Mouse (Mus musculus) CD4-positive helper T cell, adult 2 months (primary cell): ENCODE measurements around the gene Fgf22.

Experiments
- DNase-seq: peaks from one replicate; pipeline ENCODE4 v3.0.0-alpha.2; 2012; ENCODE audit warnings: low read depth, missing footprints, low spot score

Gene Fgf22

GRCm38 (mm10) chr10:79793051-79793737 is 38.3 kb downstream of the Fgf22 start, which contains the start of gene Palm:
Palm (plus strand) TSS chr10:79793572.
- DNase-seq = peak; percentile 78

GRCm38 (mm10) chr10:79793738-79794490 is 39.0 kb downstream of the Fgf22 start:
- no peak for DNase-seq

- DNase-seq = no peak
Measured at GRCm38 (mm10) chr10:79794491-79794931, 39.6 kb downstream of the Fgf22 start.

GRCm38 (mm10) chr10:79795905-79796304 is 41.0 kb downstream of the Fgf22 start:
- DNase-seq = no peak

- DNase-seq = no peak
Measured at GRCm38 (mm10) chr10:79797326-79797725, 42.5 kb downstream of the Fgf22 start.

- DNase-seq = no peak
Measured at GRCm38 (mm10) chr10:79798289-79798928, 43.5 kb downstream of the Fgf22 start.

- no peak for DNase-seq
Measured at GRCm38 (mm10) chr10:79800508-79800907, 45.6 kb downstream of the Fgf22 start.

GRCm38 (mm10) chr10:79801837-79802236 is 47.0 kb downstream of the Fgf22 start:
- DNase-seq = no peak

- DNase-seq = no peak
Measured at GRCm38 (mm10) chr10:79802331-79802971, 47.6 kb downstream of the Fgf22 start.

GRCm38 (mm10) chr10:79803716-79804323 is 48.9 kb downstream of the Fgf22 start:
- DNase-seq = no peak

GRCm38 (mm10) chr10:79805636-79806035 is 50.8 kb downstream of the Fgf22 start:
- no peak for DNase-seq

- no peak for DNase-seq
Measured at GRCm38 (mm10) chr10:79806331-79806730, 51.5 kb downstream of the Fgf22 start.

GRCm38 (mm10) chr10:79806972-79807371 is 52.1 kb downstream of the Fgf22 start:
- DNase-seq = no peak

GRCm38 (mm10) chr10:79807826-79808225 is 53.0 kb downstream of the Fgf22 start:
- no peak for DNase-seq
